In genomic region chr8:125165505-125166446, GRCm38 (mm10) we compare ENCODE assay signal across 8 mouse cellular contexts.
DNase-seq lines count a peak whose midpoint lies in the region.
"Had no signal": no experiment of that assay in that cellular context is flagged by ENCODE, and none has a peak within 500 bp of the region (broad histone marks: within the 10 kb centered on the region; RNA-seq: fewer than 3 reads in every experiment).

No protein-coding gene starts in this region.

- no peaks in the 10 kb centered on the region for H3K27me3 ChIP-seq in embryonic facial prominence, embryonic 10.5 days (replicated peaks; ENCODE audit: low read depth, poor library complexity, severe bottlenecking)
- H3K27me3 ChIP-seq: heart, embryonic 15.5 days had no signal

- H3K4me1 ChIP-seq in embryonic facial prominence, embryonic 10.5 days: peaks cover 3% of the 10 kb centered on the region; the same call in 1 of the 2 replicates
- H3K4me1 ChIP-seq: heart, embryonic 15.5 days had no signal

- intact Hi-C loops in heart, postnatal 10 days (cut with DNase I): loop anchor here (5.0 kb wide), 3 partner anchors 98 to 697 kb away; partner anchors contain the start of gene Sipa1l2
- intact Hi-C loops in left cerebral cortex, postnatal 25 days (cut with DNase I): loop anchor here (5.0 to 10.0 kb wide), 3 partner anchors 98 to 689 kb away; partner anchors contain the start of gene Sipa1l2

- no peak overlapping the region for H3K27ac ChIP-seq in embryonic facial prominence, embryonic 10.5 days (replicated peaks)
- H3K27ac ChIP-seq: heart, embryonic 15.5 days had no signal

- peak; percentile 60 for DNase-seq in urinary bladder, postnatal 14 days (ENCODE audit: low spot score)
- no peak for DNase-seq in urinary bladder, postnatal 4 days (ENCODE audit: low spot score in 2 of 2)
- peak; percentile 58 to 65 for DNase-seq in adrenal gland, postnatal 36 days
- peak; percentile 66 for DNase-seq in embryonic facial prominence, embryonic 10.5 days (ENCODE audit: low spot score)
- peak; percentile 53 to 76 for DNase-seq in heart, postnatal 10 days
- peak; percentile 35 to 59 for DNase-seq in left cerebral cortex, postnatal 25 days (ENCODE audit: low spot score in 2 of 2)
- peak; percentile 33 to 57 for DNase-seq in right cerebral cortex, postnatal 10 days (ENCODE audit: low spot score in 2 of 2)

- 69% methylated on average over 11 of the region's 11 CpGs for WGBS in embryonic facial prominence, embryonic 10.5 days

- no peaks in the 10 kb centered on the region for H3K9me3 ChIP-seq in embryonic facial prominence, embryonic 10.5 days
- H3K9me3 ChIP-seq: heart, embryonic 15.5 days had no signal

- H3K4me3 ChIP-seq in embryonic facial prominence, embryonic 10.5 days: no peak overlapping the region
- H3K4me3 ChIP-seq: heart, embryonic 15.5 days had no signal

- no peaks in the 10 kb centered on the region for H3K36me3 ChIP-seq in embryonic facial prominence, embryonic 10.5 days (replicated peaks)
- H3K36me3 ChIP-seq: heart, embryonic 15.5 days had no signal

Comparison
In these comparisons a context has a peak if more than half of its experiments do, and no peak if none do; other contexts are left out.
1. DNase-seq: peak in urinary bladder, postnatal 14 days (single experiment), adrenal gland, postnatal 36 days (2 of 2), embryonic facial prominence, embryonic 10.5 days (single experiment), heart, postnatal 10 days (2 of 2), left cerebral cortex, postnatal 25 days (2 of 2) and right cerebral cortex, postnatal 10 days (2 of 2); none in urinary bladder, postnatal 4 days (0 of 2).